Mouse (Mus musculus): Measurements from ENCODE around the gene Ggt6.

- TF ChIP-seq POLR2A (IDR thresholded peaks at IDR 0.05; ENCODE audit: borderline replicate concordance, extremely low read depth, insufficient read depth, insufficient read length, poor library complexity, severe bottlenecking): no peak
- no peak for TF ChIP-seq CTCF (IDR thresholded peaks at IDR 0.05; ENCODE audit: borderline replicate concordance, extremely low read depth, insufficient read depth, insufficient read length)
These were observed 38.3 kb upstream of the Ggt6 start for GRCm38 (mm10) chr11:72397072-72397471.
